Mouse (Mus musculus): ENCODE results near the gene Ptpn3.

Gene Ptpn3

DNA sequence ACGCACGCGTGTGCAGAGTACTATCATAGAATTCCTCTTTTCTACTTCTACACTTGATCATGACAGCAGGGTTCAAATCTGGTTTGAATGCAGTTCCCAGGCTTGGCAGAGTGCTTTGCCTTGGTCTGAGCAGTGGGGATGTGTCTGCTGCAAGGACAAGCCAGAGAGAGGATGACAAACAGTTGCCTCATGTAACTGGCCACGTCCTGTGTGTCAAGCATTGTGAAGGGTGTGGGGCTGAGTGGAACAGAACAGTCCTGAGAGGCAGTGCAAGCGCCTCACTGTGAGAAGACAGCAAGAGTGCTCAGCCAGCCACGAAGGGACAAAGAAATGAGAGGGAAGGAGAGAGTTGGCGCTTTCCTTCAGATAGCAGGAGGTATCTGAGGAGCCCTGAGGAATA is 37.9 kb downstream of the Ptpn3 start:
- no peak for DNase-seq (ENCODE audit: low spot score in 2 of 2)

DNA sequence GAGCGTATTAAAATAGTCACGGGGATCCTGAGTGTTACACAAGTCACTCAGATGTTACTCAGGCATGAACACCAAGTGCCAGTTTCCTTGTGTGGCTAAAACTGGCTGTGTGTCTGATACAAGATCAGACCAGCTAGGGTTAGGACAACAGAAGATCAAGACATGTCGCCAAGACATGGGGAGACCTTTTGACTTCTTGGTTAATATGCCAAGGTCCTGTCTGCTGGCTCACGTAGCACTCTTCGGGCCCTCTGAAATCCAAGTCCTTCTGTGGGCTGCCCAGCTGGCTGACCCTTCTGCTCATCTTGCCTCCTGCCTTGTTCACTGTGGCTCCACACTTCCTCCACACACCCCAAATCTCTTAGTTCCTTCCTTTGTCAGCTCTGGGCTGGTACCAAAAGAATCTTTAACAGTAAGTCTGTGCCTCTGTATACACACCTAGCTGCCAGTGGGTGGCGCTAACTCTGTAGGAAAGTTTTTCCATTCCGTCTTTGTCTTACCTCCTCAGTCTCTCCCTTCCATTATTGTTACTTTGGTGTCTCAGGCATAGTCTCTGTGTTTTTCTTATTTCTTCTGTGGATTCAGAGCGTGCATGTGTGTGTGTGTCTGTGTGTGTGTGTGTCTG is 38.5 kb downstream of the Ptpn3 start:
- no peak for DNase-seq (ENCODE audit: low spot score in 2 of 2)

DNA sequence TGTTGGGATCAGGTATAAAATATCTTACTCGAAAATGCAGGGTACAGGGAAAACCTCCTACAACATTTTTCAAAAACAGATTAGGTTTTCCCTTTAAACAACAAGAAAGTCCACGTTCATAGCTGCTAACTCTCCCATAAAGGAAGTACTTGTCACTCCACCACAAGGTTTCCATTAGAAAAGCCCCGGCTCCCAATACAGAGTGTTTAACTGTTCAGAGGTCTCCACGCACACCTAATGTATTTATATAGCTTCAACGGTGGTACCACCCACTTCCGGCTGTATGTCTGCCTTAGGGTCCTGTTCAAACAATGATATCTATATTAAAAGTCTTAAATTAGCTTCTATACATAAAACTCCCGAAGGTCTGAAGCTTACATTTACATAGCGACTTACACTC is 39.2 kb downstream of the Ptpn3 start:
- no peak for DNase-seq (ENCODE audit: low spot score in 2 of 2)

DNA sequence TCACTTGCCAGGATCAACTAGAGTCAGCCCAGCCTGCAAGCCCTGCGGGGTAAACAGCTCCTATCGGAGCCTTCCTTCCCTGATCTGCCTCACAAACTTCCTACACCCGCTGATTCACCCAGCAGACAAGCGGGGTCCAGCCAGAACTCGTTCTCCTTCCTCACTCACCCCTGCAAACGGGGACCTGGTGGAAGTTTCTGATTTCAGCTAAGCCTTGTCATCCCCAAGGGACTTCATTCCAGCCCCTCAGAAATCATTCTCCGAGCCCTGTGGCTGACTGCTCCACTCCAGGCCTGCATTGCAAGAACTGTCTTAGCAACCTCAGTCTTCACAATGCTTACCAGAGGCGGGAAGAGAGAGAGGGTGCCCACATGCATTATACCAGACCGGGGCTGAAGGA is 39.8 kb downstream of the Ptpn3 start:
- DNase-seq (ENCODE audit: low spot score in 2 of 2): no peak

DNA sequence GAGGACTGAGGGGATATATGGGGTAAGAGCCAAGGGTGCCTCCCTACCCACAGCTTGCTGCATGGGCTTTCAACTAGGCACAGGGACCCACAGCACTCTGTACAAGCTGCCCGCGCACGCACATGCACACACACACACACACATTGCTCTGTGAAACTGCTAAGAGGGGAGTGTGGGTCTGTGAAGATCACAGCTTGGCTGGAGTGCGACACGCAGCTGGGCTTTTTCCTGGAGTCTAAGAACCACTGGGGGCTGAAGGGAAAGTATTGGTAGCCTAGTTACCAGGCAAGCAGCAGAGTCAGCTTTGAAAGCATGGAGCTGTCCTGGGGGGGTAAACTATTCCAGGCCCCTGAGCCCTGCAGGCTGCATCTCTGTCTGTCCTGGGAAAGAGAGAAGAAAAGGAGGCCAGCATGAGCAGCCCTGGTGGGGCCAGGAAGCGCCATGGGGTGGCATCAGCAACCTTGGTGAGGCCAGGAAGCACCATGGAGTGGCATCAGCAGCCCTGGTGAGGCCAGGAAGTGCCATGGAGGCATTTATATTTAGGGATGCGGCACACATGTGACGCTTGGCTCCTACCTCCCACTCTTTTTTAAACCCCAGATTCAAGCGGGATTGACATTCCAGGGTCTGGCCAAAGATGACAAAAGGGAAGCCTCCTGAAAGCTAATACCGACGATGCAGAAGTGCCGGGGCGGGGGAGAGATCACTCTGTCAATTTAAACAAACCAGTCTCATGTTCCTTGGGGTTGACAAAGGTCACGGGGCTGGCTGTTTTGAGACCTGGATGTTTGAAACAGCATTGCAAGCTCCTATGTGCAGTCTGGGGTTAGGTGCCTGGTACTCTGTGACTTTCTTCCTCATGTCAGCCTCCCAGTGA is 43.2 kb downstream of the Ptpn3 start:
- no peak for DNase-seq (ENCODE audit: low spot score in 2 of 2)

DNA sequence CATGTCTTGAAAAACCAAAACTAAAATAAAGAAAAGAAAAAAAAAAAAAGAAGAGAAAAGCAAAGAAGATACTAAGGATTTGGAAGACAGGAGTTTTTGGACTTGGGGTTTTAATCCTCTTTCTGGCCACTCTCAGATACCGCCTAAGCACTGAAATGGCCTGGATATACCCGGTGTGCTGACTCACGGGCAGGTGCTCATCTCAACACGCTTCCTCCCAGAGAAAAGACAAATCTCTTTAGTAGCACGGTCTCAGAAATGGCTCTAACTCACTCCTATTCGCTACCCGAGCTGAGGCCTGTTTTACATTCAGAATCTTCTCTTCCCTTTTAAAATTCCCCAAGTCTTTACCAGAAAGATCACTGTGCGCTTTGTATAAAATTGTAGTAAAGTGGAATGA is 44.2 kb downstream of the Ptpn3 start:
- no peak for DNase-seq (ENCODE audit: low spot score in 2 of 2)

DNA sequence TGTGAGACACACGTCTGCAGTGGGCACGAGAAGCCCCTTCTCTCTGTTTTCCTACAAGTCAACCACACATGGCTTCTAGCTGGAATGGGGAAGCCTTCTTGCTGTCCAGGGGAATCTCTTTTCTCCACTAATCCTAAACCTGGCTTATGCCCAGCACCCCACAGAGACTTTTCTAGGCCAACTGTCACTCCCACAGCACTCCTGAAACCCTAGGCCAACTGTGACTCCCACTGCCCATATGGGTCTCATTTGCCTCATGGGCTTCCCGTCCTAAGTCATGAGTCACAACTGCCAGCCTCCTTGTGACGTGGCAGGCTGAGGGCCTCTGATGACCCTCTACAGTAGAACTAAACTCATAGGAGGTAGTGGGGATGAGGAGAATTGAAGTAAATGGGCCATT is 44.9 kb downstream of the Ptpn3 start:
- DNase-seq (ENCODE audit: low spot score in 2 of 2): no peak

DNA sequence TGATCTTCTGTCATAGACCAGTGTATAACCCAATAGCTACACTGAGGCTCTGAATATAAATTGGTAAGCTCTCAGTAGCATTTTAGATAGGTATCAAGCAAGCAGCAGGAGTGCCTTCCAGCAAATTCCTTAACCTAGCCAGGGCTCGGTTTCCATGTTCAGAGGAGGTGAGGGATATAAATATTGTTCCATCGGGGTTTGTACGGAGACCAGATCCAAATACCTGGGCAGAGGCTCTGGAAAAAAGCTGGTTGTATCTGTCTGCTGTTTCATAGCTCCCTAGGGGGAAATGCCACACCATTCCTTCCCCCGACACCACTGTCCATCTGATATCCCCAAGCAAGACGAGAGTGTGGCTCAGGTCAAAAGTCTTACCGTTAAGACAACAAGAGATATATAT is 47.2 kb downstream of the Ptpn3 start:
- no peak for DNase-seq (ENCODE audit: low spot score in 2 of 2)

DNA sequence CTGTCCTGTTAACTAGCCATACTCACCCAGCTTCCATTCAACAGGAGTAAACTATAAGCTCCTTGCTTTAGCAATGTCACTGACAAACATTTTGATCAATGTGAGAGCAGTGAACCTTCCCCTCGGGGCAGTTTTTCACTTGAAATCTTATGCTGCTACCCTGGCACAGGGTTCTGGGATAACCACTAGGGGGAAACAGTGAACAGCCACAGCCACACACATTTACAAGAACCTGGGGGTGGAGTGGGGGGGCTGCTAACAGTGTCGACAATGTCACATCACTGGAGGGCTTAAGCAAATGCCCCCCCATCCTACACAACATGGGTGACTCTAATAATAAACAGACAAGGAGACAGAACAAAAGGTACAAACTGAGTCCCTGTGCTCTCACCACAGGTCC is 51.0 kb downstream of the Ptpn3 start:
- DNase-seq (ENCODE audit: low spot score in 2 of 2): no peak

DNA sequence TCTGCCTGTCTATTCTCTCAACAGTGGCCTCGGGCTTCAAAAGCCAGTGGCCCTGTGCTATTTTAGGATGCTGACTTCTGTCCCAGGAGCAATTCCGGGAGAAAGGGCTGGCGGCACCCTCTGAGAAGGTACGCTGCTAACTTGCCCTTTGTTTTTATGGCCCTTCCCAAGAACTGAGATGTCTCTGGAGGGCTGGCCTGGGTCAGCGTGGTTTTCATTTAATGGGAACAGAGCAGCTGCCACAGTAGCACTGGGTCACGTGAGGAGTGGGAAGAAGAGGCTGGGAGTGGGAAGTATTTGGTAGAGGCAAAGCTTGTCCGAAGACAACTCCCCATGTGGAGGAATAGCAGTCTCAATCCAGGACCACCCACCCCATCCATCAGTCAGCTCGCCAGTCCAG is 52.5 kb downstream of the Ptpn3 start:
- no peak for DNase-seq (ENCODE audit: low spot score in 2 of 2)

DNA sequence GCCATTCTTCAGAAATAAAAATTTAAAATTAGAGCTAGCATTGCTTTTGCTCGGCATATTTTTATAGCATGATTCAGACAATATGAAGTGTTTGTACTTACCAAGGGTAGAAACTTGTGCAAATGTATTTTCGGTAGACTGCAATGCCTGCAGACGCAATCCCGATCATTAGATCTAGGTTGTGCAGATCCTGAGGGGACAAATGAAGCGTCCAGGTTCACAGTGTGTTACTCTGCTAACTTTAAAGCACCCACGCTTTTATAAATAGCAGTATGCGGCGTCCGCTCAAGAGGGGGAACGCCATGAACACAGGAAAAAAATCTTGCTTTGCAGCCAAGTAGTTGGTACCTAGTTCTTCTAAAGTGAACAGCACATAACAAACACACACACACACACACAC is 56.8 kb downstream of the Ptpn3 start:
- peak in 1 of 2 experiments; percentile 52 for DNase-seq (ENCODE audit: low spot score in 2 of 2)

DNA sequence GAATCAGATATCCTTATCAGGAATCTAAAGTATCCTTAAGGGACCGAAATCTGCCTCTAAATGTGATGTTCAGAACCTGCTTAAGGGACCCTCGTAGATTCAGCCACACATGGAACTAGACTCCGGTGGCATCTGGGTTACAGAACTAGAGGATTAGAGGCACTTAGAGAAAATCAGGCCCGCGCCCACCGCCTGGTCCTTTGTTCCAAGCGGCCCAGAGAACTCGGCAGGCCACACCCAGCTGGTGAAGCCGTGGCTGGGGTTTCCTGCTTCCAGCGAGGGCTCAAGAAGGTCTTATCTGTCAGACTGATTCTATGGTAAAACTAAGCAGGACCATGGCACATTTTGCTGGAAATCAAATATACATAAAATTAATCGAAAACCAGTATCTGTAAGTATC is 58.3 kb downstream of the Ptpn3 start:
- DNase-seq (ENCODE audit: low spot score in 2 of 2): no peak

DNA sequence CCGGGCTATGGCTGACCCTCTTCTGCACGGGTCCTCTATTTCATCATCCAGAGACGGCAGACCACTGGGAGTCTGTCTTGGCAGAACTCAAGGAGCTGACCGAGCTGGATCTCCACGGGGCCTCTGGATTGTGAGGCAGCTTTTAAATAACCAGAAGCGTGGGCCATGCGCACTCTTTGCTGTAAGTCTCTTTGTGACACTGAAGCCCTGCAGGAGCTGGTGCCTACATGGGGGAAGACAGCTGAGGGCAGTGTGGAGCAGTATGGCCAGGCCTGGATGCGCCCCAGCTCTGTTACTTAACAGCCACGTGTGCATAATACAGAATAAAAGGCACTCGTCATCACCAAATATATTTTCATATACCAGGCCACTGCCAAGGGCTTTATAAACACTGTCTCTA is 60.7 kb downstream of the Ptpn3 start:
- no peak for DNase-seq (ENCODE audit: low spot score in 2 of 2)

DNA sequence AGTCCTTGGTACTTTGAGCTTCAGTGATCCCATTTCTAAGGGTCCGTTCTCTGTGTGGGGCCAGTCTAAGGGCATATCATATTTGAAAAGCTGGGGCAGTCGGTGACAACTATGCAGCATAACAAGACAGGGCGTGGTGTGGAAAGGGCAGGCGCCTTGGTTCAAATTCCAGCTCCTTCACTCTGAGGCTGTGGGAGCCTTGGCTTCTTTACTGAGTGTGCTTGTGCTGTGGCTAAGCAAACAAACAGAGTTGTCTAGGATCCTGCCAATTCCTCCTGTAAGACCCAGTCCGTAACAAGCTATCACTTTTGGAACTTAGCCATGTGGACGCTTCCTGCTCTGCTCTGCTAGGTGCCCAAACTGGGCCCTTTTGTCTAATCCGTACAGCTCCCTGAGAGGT is 61.5 kb downstream of the Ptpn3 start:
- no peak for DNase-seq (ENCODE audit: low spot score in 2 of 2)

DNA sequence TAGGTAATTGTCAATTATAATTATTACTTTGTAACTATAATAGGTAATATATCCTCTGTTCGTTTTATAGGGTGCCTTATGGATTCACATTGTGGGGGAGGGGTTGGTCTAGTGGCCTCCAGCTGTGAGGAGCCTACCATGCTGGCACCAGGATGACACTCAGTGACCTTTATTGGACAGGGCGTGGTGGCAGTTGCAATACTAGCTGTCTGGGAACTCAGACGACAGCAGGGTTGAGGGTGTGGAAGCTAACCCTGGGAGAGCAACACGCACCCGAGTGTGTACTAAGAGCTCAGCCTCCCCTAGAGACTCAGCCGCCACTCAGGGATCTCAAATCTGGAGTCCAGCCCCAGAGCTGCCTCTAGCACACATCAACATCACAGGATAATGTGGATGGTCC is 62.5 kb downstream of the Ptpn3 start:
- DNase-seq (ENCODE audit: low spot score in 2 of 2): no peak

DNA sequence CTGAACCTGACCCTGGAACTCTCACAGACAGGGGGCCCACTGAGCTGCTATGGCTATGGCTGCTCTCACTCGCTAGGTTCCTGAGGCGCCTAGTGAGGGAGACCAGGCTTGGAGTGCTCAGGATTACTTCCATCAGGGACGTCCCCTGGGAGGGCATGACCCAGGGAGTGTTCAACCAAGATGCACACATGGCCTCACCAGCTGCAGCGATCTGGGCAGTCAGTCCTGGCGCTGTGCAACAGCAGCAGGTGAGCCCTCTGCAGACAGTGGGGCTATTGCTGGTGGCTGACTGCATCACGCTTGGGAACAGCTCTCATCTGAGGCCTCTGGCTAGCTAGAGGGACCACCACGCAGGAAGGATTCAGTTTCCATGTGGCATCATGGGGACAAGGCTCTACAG is 63.5 kb downstream of the Ptpn3 start:
- no peak for DNase-seq (ENCODE audit: low spot score in 2 of 2)

DNA sequence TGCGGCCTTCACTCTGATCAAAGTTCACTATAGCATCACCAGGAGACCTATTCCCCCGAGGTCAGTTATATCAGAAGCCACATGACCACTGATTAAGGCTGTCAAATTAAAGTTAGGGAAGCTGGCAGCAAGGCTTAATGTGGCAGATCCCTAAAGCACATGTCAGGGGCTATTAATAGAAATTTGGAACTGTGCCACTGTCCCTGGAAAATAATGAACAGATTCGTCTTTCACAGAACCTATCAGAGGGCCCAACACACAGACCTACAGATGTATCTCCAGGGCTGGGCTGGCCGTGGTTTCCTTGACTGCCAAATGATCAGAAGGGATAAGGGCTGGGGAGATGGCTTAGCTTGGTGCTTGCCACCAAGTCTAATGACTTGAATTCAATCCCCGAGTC is 65.1 kb downstream of the Ptpn3 start:
- no peak for DNase-seq (ENCODE audit: low spot score in 2 of 2)

DNA sequence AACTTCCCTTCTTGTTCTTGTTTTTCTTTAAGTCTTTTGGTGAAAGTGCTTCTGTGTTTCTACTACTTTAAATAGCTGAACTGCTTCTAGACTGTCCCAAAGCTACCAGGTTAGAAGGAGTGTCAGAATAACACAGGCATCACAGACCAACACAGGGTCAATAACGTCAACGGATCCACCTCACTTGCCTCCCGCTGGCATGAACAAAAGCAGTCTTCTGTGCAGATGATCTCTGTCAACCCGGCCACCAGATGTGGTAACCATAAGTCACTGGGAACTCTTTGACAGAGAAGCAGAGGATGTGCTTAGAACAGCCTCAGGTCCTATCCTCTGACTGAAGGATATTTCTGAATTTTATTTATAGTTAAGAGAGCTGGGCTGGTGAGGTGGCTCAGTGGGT is 65.9 kb downstream of the Ptpn3 start:
- no peak for DNase-seq (ENCODE audit: low spot score in 2 of 2)

DNA sequence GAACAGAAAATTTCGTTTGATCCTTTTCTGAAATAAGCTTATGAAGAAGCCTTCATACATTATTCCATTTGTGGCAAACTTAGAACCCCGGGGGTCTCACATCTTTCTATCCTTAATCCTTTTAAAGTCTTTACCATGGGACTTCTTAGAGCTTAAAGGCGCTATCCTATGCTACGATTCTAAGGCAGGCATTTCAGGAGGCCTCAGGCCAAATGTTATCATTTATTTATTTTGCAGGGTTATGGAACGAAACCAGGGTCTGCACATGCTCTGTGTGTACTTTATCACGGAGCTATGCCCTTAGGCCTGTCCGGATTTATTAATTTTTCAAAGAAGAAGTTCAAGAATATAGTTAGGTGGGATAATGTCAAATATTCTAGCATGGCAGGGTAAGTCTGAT is 67.3 kb downstream of the Ptpn3 start:
- DNase-seq (ENCODE audit: low spot score in 2 of 2): no peak

DNA sequence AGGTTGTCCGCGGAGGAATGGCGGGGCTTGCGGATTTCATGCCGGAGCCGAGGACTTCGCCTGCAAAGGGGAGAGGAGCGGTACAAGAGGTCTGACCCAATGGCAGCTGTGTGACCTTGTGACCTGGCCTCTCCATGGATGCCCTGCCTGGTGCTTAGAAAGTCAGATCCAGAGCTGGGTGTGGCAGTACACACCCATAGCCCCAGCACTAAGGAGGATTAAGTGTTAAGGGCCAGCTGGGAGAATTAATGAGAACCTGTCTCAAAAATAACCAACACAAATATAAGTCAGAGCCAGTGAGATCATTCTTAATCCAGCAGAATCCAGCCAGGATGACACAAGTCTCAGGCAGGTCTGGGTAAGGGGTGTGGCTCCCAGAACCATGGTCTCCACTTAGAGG is 69.2 kb downstream of the Ptpn3 start:
- no peak for DNase-seq (ENCODE audit: low spot score in 2 of 2)

DNA sequence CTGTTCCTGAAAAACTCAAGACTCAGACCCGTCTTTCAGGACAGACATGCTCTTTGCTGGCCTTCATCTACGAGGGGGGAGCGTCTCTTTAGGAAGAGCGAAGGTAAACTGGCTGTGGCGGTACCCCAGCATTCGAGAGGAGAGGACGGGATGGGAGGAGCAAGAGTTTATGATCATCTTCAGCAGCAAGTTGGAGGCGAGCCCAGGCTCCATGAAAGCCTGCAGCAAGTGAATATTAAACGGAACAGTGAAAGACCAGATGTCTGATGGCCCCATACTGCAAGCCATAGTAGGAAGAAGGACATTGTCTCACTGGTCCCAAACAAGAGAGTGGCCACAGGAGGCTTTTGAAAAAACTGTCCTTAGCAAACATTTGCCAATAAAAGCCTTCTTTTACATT is 70.3 kb downstream of the Ptpn3 start:
- DNase-seq (ENCODE audit: low spot score in 2 of 2): no peak

DNA sequence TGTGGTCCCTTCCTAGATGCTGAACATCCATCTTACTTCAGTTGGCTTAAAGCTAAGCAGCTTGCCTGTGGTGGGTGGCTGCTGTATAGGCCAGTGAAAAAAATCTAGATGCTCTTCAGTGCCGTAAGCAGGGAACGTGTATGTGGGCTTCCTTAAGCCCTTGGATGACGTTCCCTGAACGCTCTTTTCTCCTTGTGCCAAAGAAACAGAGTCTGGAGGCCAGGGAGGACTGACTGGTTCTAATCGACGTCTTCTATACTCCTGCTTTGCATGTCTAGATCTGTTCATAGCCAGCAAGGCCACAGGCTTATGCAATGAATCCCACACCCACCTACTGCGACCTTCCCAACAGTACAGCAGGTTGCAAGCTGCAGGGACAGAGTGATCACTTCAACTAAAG is 71.3 kb downstream of the Ptpn3 start:
- DNase-seq (ENCODE audit: low spot score in 2 of 2): no peak

Data from right cerebral cortex, postnatal 36 days (tissue).